In genomic region chr4:82864974-82865699, GRCm38 (mm10) we compare ENCODE assay signal across 24 mouse cellular contexts. TPM values are rescaled to one million over a fixed set of nuclear protein-coding genes. Genes with fewer than 3 reads are reported as not detected.
"Had no signal": no experiment of that assay in that cellular context is flagged by ENCODE, and none has a peak within 500 bp of the region (broad histone marks: within the 10 kb centered on the region; RNA-seq: fewer than 3 reads in every experiment).

No protein-coding gene starts in this region.

- ATAC-seq: liver, postnatal 0 days; midbrain, embryonic 13.5 days; midbrain, embryonic 15.5 days had no signal

- H3K36me3 ChIP-seq: liver, embryonic 13.5 days; liver, embryonic 15.5 days; midbrain, embryonic 10.5 days; midbrain, embryonic 13.5 days; midbrain, embryonic 15.5 days; neural tube, embryonic 12.5 days; stomach, embryonic 15.5 days had no signal

- H3K27me3 ChIP-seq: liver, embryonic 13.5 days; liver, embryonic 15.5 days; midbrain, embryonic 13.5 days; midbrain, embryonic 15.5 days; neural tube, embryonic 12.5 days; stomach, embryonic 15.5 days had no signal

- H3K4me3 ChIP-seq: liver, embryonic 13.5 days; liver, embryonic 15.5 days; megakaryocyte, embryonic 14.5 days; midbrain, embryonic 10.5 days; midbrain, embryonic 13.5 days; midbrain, embryonic 15.5 days; neural tube, embryonic 12.5 days; stomach, embryonic 15.5 days had no signal

- DNase-seq: liver, embryonic 13.5 days; liver, postnatal 0 days; lung, embryonic 14.5 days; lung, postnatal 14 days; lung, postnatal 36 days; right cerebral cortex, postnatal 14 days; thymus, adult 2 months; thymus, postnatal 25 days; thymus, postnatal 4 days had no signal

- H3K9me3 ChIP-seq: liver, embryonic 13.5 days; liver, embryonic 15.5 days; megakaryocyte, embryonic 14.5 days; midbrain, embryonic 10.5 days; midbrain, embryonic 13.5 days; midbrain, embryonic 15.5 days; neural tube, embryonic 12.5 days; stomach, embryonic 15.5 days had no signal

- H3K27ac ChIP-seq: liver, embryonic 13.5 days; liver, embryonic 15.5 days; macrophage; midbrain, embryonic 10.5 days; midbrain, embryonic 13.5 days; midbrain, embryonic 15.5 days; neural tube, embryonic 12.5 days; stomach, embryonic 15.5 days; stomach, postnatal 0 days had no signal

- H3K4me1 ChIP-seq: liver, embryonic 13.5 days; liver, embryonic 15.5 days; midbrain, embryonic 10.5 days; midbrain, embryonic 13.5 days; neural tube, embryonic 12.5 days; stomach, embryonic 15.5 days had no signal

- H3K9ac ChIP-seq: liver, embryonic 13.5 days; liver, embryonic 15.5 days; liver, postnatal 0 days; lung, embryonic 14.5 days; midbrain, embryonic 13.5 days; midbrain, embryonic 15.5 days; neural tube, embryonic 12.5 days; stomach, embryonic 15.5 days had no signal

- H3K4me2 ChIP-seq: liver, embryonic 11.5 days; liver, embryonic 13.5 days; liver, embryonic 15.5 days; lung, embryonic 14.5 days; midbrain, embryonic 13.5 days; midbrain, embryonic 15.5 days; neural tube, embryonic 12.5 days; stomach, embryonic 15.5 days had no signal

RNA-seq across cellular contexts. Expression of gene Cer1, which starts 19.8 kb away (rescaled TPM):
- total RNA-seq: neutrophil, adult 5-6 weeks had no signal
- polyA plus RNA-seq: liver, embryonic 11.5 days; liver, embryonic 13.5 days; liver, embryonic 15.5 days; liver, postnatal 0 days; macrophage; midbrain, embryonic 10.5 days; midbrain, embryonic 15.5 days; neural tube, embryonic 14.5 days; spleen, adult 2 months; testis, adult 2 months; thymus, adult 2 months; urinary bladder, adult 2 months had no signal
